Mouse (Mus musculus): Measurements from ENCODE around the gene Gm16442.
"Not testable (repeated sequence)": the region's sequence is repeated elsewhere in the genome, so short reads cannot be mapped to it uniquely, and the experiment has no call there.

Gene Gm16442

DNA sequence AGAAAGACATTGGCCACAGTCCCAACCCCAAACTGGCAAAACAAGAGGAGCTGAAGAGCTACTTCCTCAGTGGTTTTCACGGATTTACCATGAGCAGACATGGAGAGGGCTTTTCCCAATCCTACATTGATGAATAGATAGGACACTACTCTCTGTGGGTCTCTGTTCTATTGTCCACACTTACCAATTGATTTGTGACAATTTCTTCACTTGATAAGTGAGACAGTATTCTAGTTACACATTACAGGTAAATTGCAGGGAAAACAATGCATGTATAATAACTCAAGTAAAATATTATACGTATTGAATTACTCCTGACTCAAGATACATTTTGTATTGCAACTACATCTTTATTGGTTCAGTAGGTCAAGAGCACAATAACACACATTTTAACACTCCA, at the start of gene Gm16442:
Gene Gm16442, minus strand, starts transcription at position 101 of the 400 bp plus-strand sequence.
- DNase-seq, result not testable (repeated sequence)

DNA sequence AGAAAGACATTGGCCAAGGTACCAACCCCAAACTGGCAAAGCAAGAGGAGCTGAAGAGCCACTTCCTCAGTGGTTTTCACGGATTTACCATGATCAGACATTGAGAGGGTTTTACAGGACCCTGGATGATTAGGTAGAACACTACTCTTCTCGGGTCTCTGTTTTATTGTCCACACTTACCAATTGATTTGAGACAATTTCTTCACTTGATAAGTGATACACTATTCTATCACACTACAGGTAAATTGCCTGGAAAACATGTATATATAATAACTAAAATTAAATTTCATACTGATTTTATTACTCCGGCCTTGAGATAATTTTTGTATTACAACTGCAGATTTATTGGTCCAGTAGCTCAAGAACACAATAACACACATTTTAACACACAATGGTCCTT, 45.9 kb upstream of the Gm16442 start, which contains the start of gene Vmn1r94:
Gene Vmn1r94, minus strand, starts transcription at position 101 of the 400 bp plus-strand sequence.
- not testable (repeated sequence) for DNase-seq

DNA sequence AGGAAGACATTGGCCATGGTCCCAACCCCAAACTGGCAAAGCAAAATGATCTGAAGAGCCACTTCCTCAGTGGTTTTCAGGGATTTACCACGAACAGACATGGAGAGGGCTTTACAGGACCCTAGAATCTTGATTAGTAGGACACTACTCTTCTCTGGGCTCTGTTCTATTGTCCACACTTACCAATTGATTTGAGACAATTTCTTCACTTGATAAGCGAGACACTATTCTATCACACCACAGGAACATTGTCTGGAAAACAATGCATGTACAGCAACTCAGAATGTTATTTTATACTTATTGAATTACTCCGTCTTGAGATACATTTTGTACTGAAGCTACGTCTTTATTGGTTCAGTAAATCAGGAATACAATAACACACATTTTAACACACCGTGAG, 16.6 kb upstream of the Gm16442 start, which contains the start of gene Vmn1r93:
Gene Vmn1r93, minus strand, starts transcription at position 101 of the 400 bp plus-strand sequence.
- not testable (repeated sequence) for DNase-seq

DNA sequence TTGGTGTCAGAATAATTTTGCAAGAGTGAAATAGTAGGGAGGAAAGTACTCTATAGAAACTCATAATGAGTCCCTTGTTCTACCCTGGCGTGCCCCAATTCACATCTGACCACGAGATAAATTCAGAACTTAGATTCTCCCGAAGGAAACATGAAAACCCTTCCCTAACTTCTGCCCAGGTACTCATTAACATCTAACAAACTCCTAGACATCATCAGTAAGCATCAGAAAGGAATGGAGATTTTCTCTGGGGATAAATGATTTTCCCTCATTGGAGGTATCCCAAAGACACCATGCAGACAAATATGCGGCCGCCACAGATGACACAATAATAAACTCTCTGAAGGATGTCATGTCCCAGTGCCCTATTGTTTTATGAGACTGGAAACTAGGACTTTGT, 23.0 kb downstream of the Gm16442 start, which contains the start of gene Vmn1r91:
Gene Vmn1r91, plus strand, starts transcription at position 301 of the 400 bp plus-strand sequence.
- DNase-seq, result not testable (repeated sequence)

DNA sequence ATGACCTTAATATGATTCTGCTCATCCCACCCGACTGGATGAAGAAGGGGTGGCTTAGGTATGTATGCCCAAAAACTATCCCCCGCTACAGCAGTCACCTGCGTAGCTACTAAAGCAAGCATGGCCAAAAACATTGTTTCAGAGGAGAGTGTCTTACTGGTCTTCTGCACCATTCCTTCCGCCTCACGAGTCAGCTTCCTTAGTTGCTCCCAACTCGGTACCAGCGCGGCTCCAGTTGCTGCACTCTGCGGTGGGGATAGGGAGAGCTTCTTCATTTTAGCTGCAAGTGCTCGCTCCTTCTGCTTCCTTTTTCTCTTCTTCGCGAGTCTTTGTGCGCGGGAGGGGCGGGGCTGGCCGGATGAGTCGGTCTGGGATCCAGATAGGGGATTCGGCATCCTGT, 44.3 kb downstream of the Gm16442 start:
- not testable (repeated sequence) for DNase-seq
